Mouse (Mus musculus) MEL (cell line): ENCODE data around the gene Csmd2. TPM values are rescaled to one million over a fixed set of nuclear protein-coding genes. Genes with fewer than 3 reads are reported as not detected.

Source experiments
- DNase-seq: peaks from one replicate; pipeline ENCODE4 v3.0.0; 2011; ENCODE audit warnings: low read depth, low spot score
- H3K27ac ChIP-seq: 2 replicates; pipeline ENCODE4 v1.5.1; 2012; ENCODE audit warnings: low read depth, mild to moderate bottlenecking, control low read depth, low read length, moderate library complexity; ENCODE audit not compliant: control insufficient read depth
- H3K27me3 ChIP-seq, 2 experiments: fragments of 150-350 bp in 1 of 2; sonication (generic) in 1 of 2; 2 replicates each; pipeline ENCODE4 v1.6.1; 2012; ENCODE audit warnings: low read length in 2 of 2, mild to moderate bottlenecking in 2 of 2, improper control_type of control experiment in 1 of 2, moderate library complexity in 1 of 2; ENCODE audit not compliant: insufficient read depth in 2 of 2, control insufficient read depth in 1 of 2
- H3K36me3 ChIP-seq, 2 experiments: 2 replicates each; pipeline ENCODE4 v1.6.1; 2012 to 2014; ENCODE audit warnings: low read length in 2 of 2, improper control_type of control experiment in 1 of 2, inconsistent platforms in 1 of 2, mild to moderate bottlenecking in 1 of 2; ENCODE audit not compliant: insufficient read depth in 2 of 2, control insufficient read depth in 1 of 2
- H3K4me1 ChIP-seq, 2 experiments: fragments of 150-350 bp in 1 of 2; sonication (generic) in 1 of 2; 2 replicates each; pipeline ENCODE4 v1.6.1; 2012; ENCODE audit warnings: low read length in 2 of 2, improper control_type of control experiment in 1 of 2, mild to moderate bottlenecking in 1 of 2; ENCODE audit not compliant: insufficient read depth in 2 of 2, control insufficient read depth in 1 of 2
- H3K4me3 ChIP-seq, 2 experiments: fragments of 150-350 bp in 1 of 2; sonication (generic) in 1 of 2; 2 replicates each; pipeline ENCODE4 v1.5.1; 2012; ENCODE audit warnings: low read depth in 2 of 2, low read length in 2 of 2, mild to moderate bottlenecking in 2 of 2, moderate library complexity in 2 of 2, control low read depth in 1 of 2, improper control_type of control experiment in 1 of 2; ENCODE audit not compliant: control insufficient read depth in 1 of 2, insufficient read depth in 1 of 2
- H3K79me2 ChIP-seq: 2 replicates; pipeline ENCODE4 v1.6.1; 2012; ENCODE audit warnings: mild to moderate bottlenecking, low read length, moderate library complexity; ENCODE audit not compliant: control insufficient read depth, poor library complexity, insufficient read depth
- H3K9ac ChIP-seq: 2 replicates; pipeline ENCODE4 v1.6.1; 2012; ENCODE audit warnings: low read depth, mild to moderate bottlenecking, control low read depth, low read length, moderate library complexity; ENCODE audit not compliant: control insufficient read depth, poor library complexity, severe bottlenecking
- H3K9me3 ChIP-seq: fragments of 150-350 bp; sonication (generic); replicated peaks from 2 replicates; pipeline ENCODE4 v1.6.1; 2012; ENCODE audit warnings: mild to moderate bottlenecking, low read length, improper control_type of control experiment, moderate library complexity; ENCODE audit not compliant: insufficient read depth
- BHLHE40 ChIP-seq: IDR thresholded peaks from 2 replicates; pipeline ENCODE4 v1.6.1; 2012; ENCODE audit warnings: low read depth, mild to moderate bottlenecking, inconsistent platforms, low read length, improper control_type of control experiment, borderline replicate concordance
- CHD1 ChIP-seq: IDR thresholded peaks from 2 replicates; pipeline ENCODE4 v1.6.1; 2012; ENCODE audit warnings: low read depth, mild to moderate bottlenecking, inconsistent platforms, low read length, improper control_type of control experiment
- ELF1 ChIP-seq: IDR thresholded peaks from 2 replicates; pipeline ENCODE4 v1.6.1; 2014; ENCODE audit warnings: low read depth, mild to moderate bottlenecking, inconsistent platforms, low read length, improper control_type of control experiment, moderate library complexity
- GATA1 ChIP-seq: IDR thresholded peaks from 2 replicates; pipeline ENCODE4 v1.6.1; 2011; ENCODE audit warnings: low read depth, low read length, improper control_type of control experiment
- JUND ChIP-seq: IDR thresholded peaks from 2 replicates; pipeline ENCODE4 v1.6.1; 2011; ENCODE audit warnings: low read depth, mild to moderate bottlenecking, improper control_type of control experiment, low read length
- MAFK ChIP-seq: IDR thresholded peaks from 2 replicates; pipeline ENCODE4 v1.6.1; 2011; ENCODE audit warnings: low read depth, mild to moderate bottlenecking, low read length, improper control_type of control experiment, borderline replicate concordance
- MAX ChIP-seq: IDR thresholded peaks from 2 replicates; pipeline ENCODE4 v1.6.1; 2011; ENCODE audit warnings: low read length, improper control_type of control experiment
- MAZ ChIP-seq: IDR thresholded peaks from 2 replicates; pipeline ENCODE4 v1.6.1; 2012; ENCODE audit warnings: low read depth, mild to moderate bottlenecking, inconsistent platforms, low read length, improper control_type of control experiment
- MEF2A ChIP-seq: IDR thresholded peaks from 2 replicates; pipeline ENCODE4 v1.6.1; 2014; ENCODE audit warnings: low read depth, mild to moderate bottlenecking, inconsistent platforms, low read length, improper control_type of control experiment; ENCODE audit not compliant: poor library complexity, insufficient replicate concordance, severe bottlenecking; ENCODE audit errors: extremely low read depth
- MXI1 ChIP-seq: IDR thresholded peaks from 2 replicates; pipeline ENCODE4 v1.6.1; 2011; ENCODE audit warnings: mild to moderate bottlenecking, low read depth, low read length, improper control_type of control experiment
- MYB ChIP-seq: IDR thresholded peaks from 2 replicates; pipeline ENCODE4 v1.6.1; 2011; ENCODE audit warnings: mild to moderate bottlenecking, low read depth, low read length, improper control_type of control experiment
- NRF1 ChIP-seq: IDR thresholded peaks from 2 replicates; pipeline ENCODE4 v1.6.1; 2014; ENCODE audit warnings: low read depth, mild to moderate bottlenecking, inconsistent platforms, low read length, improper control_type of control experiment, moderate library complexity; ENCODE audit not compliant: poor library complexity, insufficient read depth, severe bottlenecking
- UBTF ChIP-seq: IDR thresholded peaks from 2 replicates; pipeline ENCODE4 v1.6.1; 2012; ENCODE audit warnings: low read depth, mild to moderate bottlenecking, inconsistent platforms, low read length, improper control_type of control experiment, moderate library complexity, borderline replicate concordance; ENCODE audit not compliant: insufficient read depth
- ZC3H11A ChIP-seq: IDR thresholded peaks from 2 replicates; pipeline ENCODE4 v1.6.1; 2012; ENCODE audit warnings: low read depth, mild to moderate bottlenecking, inconsistent platforms, low read length, improper control_type of control experiment
- ZKSCAN1 ChIP-seq: IDR thresholded peaks from 2 replicates; pipeline ENCODE4 v1.6.1; 2012; ENCODE audit warnings: low read depth, mild to moderate bottlenecking, inconsistent platforms, low read length, improper control_type of control experiment, moderate library complexity
- ZMIZ1 ChIP-seq: IDR thresholded peaks from 2 replicates; pipeline ENCODE4 v1.6.1; 2012; ENCODE audit warnings: low read depth, mild to moderate bottlenecking, inconsistent platforms, low read length, improper control_type of control experiment, moderate library complexity
- polyA plus RNA-seq, 2 experiments: library from polyadenylated mRNA; stranded (reverse) in 1 of 2; unstranded in 1 of 2; fragments of >175 nt in 1 of 2; fragments of >200 nt in 1 of 2; gene quantifications; 2 replicates each; pipeline versions ENCODE4 v1.2.1 to v1.2.4; 2012; ENCODE audit warnings: low replicate concordance in 2 of 2, low read depth in 1 of 2; ENCODE audit not compliant: insufficient read length in 2 of 2, insufficient read depth in 1 of 2, missing spikeins in 1 of 2
- total RNA-seq: library from RNA; depleted of rRNA; stranded (reverse); fragments of 300-350 nt; gene quantifications from 2 replicates; pipeline ENCODE4 v1.2.3, GENCODE M21; 2012

Gene Csmd2
- total and polyA plus RNA-seq, 3 experiments, result not detected

DNA sequence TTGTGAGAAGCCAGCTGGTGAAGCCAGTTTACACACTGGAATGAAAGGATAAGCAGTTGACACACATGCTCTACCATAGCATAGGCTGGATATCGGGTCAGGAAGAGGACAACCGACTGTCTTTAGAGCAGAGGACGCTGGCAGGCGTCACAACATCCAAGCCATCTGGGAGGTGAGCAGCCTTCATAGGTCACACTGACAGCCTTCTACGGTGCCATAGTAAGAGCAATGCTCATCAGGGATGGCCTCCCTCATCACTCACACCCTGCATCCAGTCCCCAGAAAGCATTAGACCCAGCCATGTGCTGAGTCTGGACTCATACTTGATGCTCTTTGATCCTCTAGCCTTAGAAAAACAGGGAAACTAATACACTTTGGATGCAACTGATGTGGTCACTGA, 276.8 kb downstream of the Csmd2 start:
- H3K27ac ChIP-seq, result no peak overlapping the region
- no peaks in the 10 kb centered on the region for H3K4me1 ChIP-seq
- H3K9ac ChIP-seq, result no peak overlapping the region
- TF ChIP-seq MAZ (no peak), MAFK (no peak), GATA1 (no peak), ZKSCAN1 (no peak), MYB (no peak), ZMIZ1 (no peak), CHD1 (no peak), BHLHE40 (no peak), MAX (no peak), MEF2A (no peak), ELF1 (no peak)
- no peaks in the 10 kb centered on the region for H3K9me3 ChIP-seq
- no peak for DNase-seq
- H3K4me3 ChIP-seq, result no peak overlapping the region
- H3K36me3 ChIP-seq, result no peaks in the 10 kb centered on the region
- no peaks in the 10 kb centered on the region for H3K79me2 ChIP-seq
- no peaks in the 10 kb centered on the region for H3K27me3 ChIP-seq

DNA sequence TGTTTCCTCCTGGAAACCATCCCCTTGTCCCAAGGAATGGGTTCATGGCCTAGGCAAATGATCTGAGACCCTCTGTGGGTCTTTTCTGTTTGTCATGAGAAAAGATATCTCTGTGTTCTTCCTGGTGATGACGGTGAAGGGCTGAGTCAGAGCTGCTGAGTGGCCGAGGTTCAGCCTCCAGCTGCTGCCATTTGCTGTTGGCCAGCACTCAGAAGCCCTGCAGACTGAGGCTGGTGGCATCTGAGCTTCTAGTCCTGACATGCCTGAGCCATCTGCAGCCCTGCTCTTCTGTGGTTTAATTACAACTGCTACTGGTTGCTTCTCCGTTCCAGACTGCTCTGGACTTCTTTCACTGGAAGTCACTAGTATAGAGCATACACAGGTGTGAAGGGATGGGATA, 277.7 kb downstream of the Csmd2 start:
- Histone ChIP-seq H3K9me3 (no peaks in the 10 kb centered on the region), H3K79me2 (no peaks in the 10 kb centered on the region), H3K27me3 (no peaks in the 10 kb centered on the region), H3K27ac (no peak overlapping the region), H3K4me1 (no peaks in the 10 kb centered on the region), H3K36me3 (no peaks in the 10 kb centered on the region), H3K4me3 (no peak overlapping the region), H3K9ac (no peak overlapping the region)
- no peak for TF ChIP-seq ZKSCAN1
- no peak for TF ChIP-seq UBTF
- no peak for TF ChIP-seq MXI1
- TF ChIP-seq ZC3H11A, result no peak
- TF ChIP-seq JUND, result no peak
- no peak for TF ChIP-seq NRF1
- DNase-seq, result no peak
